Mouse (Mus musculus) CH12.LX (cell line): ENCODE measurements around the gene Calcoco2. TPM values are rescaled to one million over a fixed set of nuclear protein-coding genes. Genes with fewer than 3 reads are reported as not detected.

Experiments used
- DNase-seq: peaks from one replicate; pipeline ENCODE4 v3.0.0-alpha.2; 2013; ENCODE audit errors: extremely low read depth
- H3K27ac ChIP-seq: 2 replicates; pipeline ENCODE4 v1.5.1; 2012; ENCODE audit warnings: low read depth, mild to moderate bottlenecking, control low read depth, moderate library complexity; ENCODE audit not compliant: insufficient read depth
- H3K27me3 ChIP-seq: replicated peaks from 2 replicates; pipeline ENCODE3; 2012; ENCODE audit warnings: inconsistent platforms
- H3K36me3 ChIP-seq, 2 experiments: replicated peaks in 1 of 2; 2 replicates each; pipeline versions ENCODE3 to v1.6.1; 2012; ENCODE audit warnings: inconsistent platforms in 1 of 2, low read length in 1 of 2, mild to moderate bottlenecking in 1 of 2, mixed read lengths in 1 of 2, moderate library complexity in 1 of 2; ENCODE audit not compliant: control insufficient read depth in 1 of 2, insufficient read depth in 1 of 2
- H3K4me1 ChIP-seq, 2 experiments: 2 replicates each; pipeline ENCODE4 v1.6.1; 2012; ENCODE audit warnings: inconsistent platforms in 1 of 2, moderate library complexity in 1 of 2; ENCODE audit not compliant: insufficient read depth in 2 of 2, control insufficient read depth in 1 of 2
- H3K4me2 ChIP-seq: 2 replicates; pipeline ENCODE4 v1.6.1; 2012; ENCODE audit warnings: low read depth, mild to moderate bottlenecking, control low read depth; ENCODE audit not compliant: poor library complexity, insufficient read depth, severe bottlenecking
- H3K4me3 ChIP-seq, 3 experiments: fragments of 150-350 bp in 1 of 3; sonication (generic) in 1 of 3; replicated peaks in 1 of 3; 2 replicates each; pipeline versions ENCODE3 to v1.5.1; 2011 to 2012; ENCODE audit warnings: low read depth in 2 of 3, low read length in 2 of 3, mild to moderate bottlenecking in 2 of 3, moderate library complexity in 2 of 3, control low read depth in 1 of 3, improper control_type of control experiment in 1 of 3, inconsistent platforms in 1 of 3, mixed read lengths in 1 of 3; ENCODE audit not compliant: poor library complexity in 1 of 3
- H3K79me2 ChIP-seq: replicated peaks from 2 replicates; pipeline ENCODE4 v1.6.1; 2012; ENCODE audit warnings: mild to moderate bottlenecking, moderate library complexity; ENCODE audit not compliant: control insufficient read depth, poor library complexity, insufficient read depth, severe bottlenecking; ENCODE audit errors: extremely low read depth
- H3K9ac ChIP-seq: 2 replicates; pipeline ENCODE4 v1.6.1; 2012; ENCODE audit warnings: low read depth, mild to moderate bottlenecking, control low read depth, moderate library complexity; ENCODE audit not compliant: insufficient read depth
- H3K9me3 ChIP-seq: replicated peaks from 2 replicates; pipeline ENCODE3; 2012; ENCODE audit warnings: low read length, inconsistent platforms, mixed read lengths
- BHLHE40 ChIP-seq: IDR thresholded peaks from 2 replicates; pipeline ENCODE4 v1.6.1; 2011; ENCODE audit warnings: mild to moderate bottlenecking, low read depth, low read length, improper control_type of control experiment
- CHD2 ChIP-seq: IDR thresholded peaks from 2 replicates; pipeline ENCODE4 v1.6.1; 2011; ENCODE audit warnings: low read length, improper control_type of control experiment
- E2F4 ChIP-seq: IDR thresholded peaks from 2 replicates; pipeline ENCODE4 v1.6.1; 2011; ENCODE audit warnings: low read depth, low read length, improper control_type of control experiment; ENCODE audit not compliant: insufficient replicate concordance
- ELF1 ChIP-seq: IDR thresholded peaks from 2 replicates; pipeline ENCODE4 v1.6.1; 2014; ENCODE audit warnings: low read depth, mild to moderate bottlenecking, inconsistent platforms, low read length, improper control_type of control experiment
- EP300 ChIP-seq: IDR thresholded peaks from 2 replicates; pipeline ENCODE4 v1.6.1; 2011; ENCODE audit warnings: low read length, improper control_type of control experiment
- ETS1 ChIP-seq: conservative IDR thresholded peaks from 2 replicates; pipeline ENCODE4 v1.6.1; 2012; ENCODE audit warnings: low read depth, mild to moderate bottlenecking, inconsistent platforms, low read length, improper control_type of control experiment, moderate library complexity
- HCFC1 ChIP-seq: IDR thresholded peaks from 2 replicates; pipeline ENCODE4 v1.6.1; 2012; ENCODE audit warnings: low read depth, mild to moderate bottlenecking, inconsistent platforms, low read length, improper control_type of control experiment
- IRF4 ChIP-seq: IDR thresholded peaks from 2 replicates; pipeline ENCODE4 v1.6.1; 2014; ENCODE audit warnings: low read depth, mild to moderate bottlenecking, inconsistent platforms, low read length, improper control_type of control experiment
- JUN ChIP-seq: IDR thresholded peaks from 2 replicates; pipeline ENCODE4 v1.6.1; 2011; ENCODE audit warnings: low read depth, mild to moderate bottlenecking, low read length, improper control_type of control experiment, moderate library complexity; ENCODE audit not compliant: insufficient read depth
- JUND ChIP-seq: conservative IDR thresholded peaks from 2 replicates; pipeline ENCODE4 v1.6.1; 2011; ENCODE audit warnings: low read depth, low read length, improper control_type of control experiment
- KAT2A ChIP-seq: IDR thresholded peaks from 2 replicates; pipeline ENCODE4 v1.6.1; 2012; ENCODE audit warnings: low read length, improper control_type of control experiment, inconsistent platforms; ENCODE audit not compliant: insufficient replicate concordance
- MAZ ChIP-seq: IDR thresholded peaks from 2 replicates; pipeline ENCODE4 v1.6.1; 2012; ENCODE audit warnings: low read depth, mild to moderate bottlenecking, inconsistent platforms, low read length, improper control_type of control experiment, moderate library complexity
- MEF2A ChIP-seq: IDR thresholded peaks from 2 replicates; pipeline ENCODE4 v1.6.1; 2014; ENCODE audit warnings: low read depth, mild to moderate bottlenecking, inconsistent platforms, low read length, improper control_type of control experiment, borderline replicate concordance
- MXI1 ChIP-seq: IDR thresholded peaks from 2 replicates; pipeline ENCODE4 v1.6.1; 2011; ENCODE audit warnings: mild to moderate bottlenecking, low read depth, low read length, improper control_type of control experiment
- POLR2A ChIP-seq: IDR thresholded peaks from 2 replicates; pipeline ENCODE4 v1.6.1; 2011; ENCODE audit warnings: low read depth, mild to moderate bottlenecking, improper control_type of control experiment, low read length
- POLR2AphosphoS2 ChIP-seq: IDR thresholded peaks from 2 replicates; pipeline ENCODE4 v1.6.1; 2011; ENCODE audit warnings: low read depth, low read length, improper control_type of control experiment
- RAD21 ChIP-seq: IDR thresholded peaks from 2 replicates; pipeline ENCODE4 v1.6.1; 2011; ENCODE audit warnings: low read depth, mild to moderate bottlenecking, low read length, improper control_type of control experiment, moderate library complexity
- RCOR1 ChIP-seq: conservative IDR thresholded peaks from 2 replicates; pipeline ENCODE4 v1.6.1; 2012; ENCODE audit warnings: low read depth, mild to moderate bottlenecking, inconsistent platforms, low read length, improper control_type of control experiment
- SIN3A ChIP-seq: IDR thresholded peaks from 2 replicates; pipeline ENCODE4 v1.6.1; 2012; ENCODE audit warnings: low read length, improper control_type of control experiment, inconsistent platforms
- SMC3 ChIP-seq: IDR thresholded peaks from 2 replicates; pipeline ENCODE4 v1.6.1; 2011; ENCODE audit warnings: low read depth, low read length, improper control_type of control experiment
- TBP ChIP-seq: conservative IDR thresholded peaks from 2 replicates; pipeline ENCODE4 v1.6.1; 2011; ENCODE audit warnings: low read depth, low read length, improper control_type of control experiment
- TCF12 ChIP-seq: IDR thresholded peaks from 2 replicates; pipeline ENCODE4 v1.6.1; 2014; ENCODE audit warnings: low read depth, mild to moderate bottlenecking, inconsistent platforms, low read length, improper control_type of control experiment
- USF1 ChIP-seq: IDR thresholded peaks from 2 replicates; pipeline ENCODE4 v1.6.1; 2014; ENCODE audit warnings: low read depth, mild to moderate bottlenecking, inconsistent platforms, low read length, improper control_type of control experiment
- ZC3H11A ChIP-seq: IDR thresholded peaks from 2 replicates; pipeline ENCODE4 v1.6.1; 2012; ENCODE audit warnings: low read depth, mild to moderate bottlenecking, inconsistent platforms, low read length, improper control_type of control experiment
- ZNF384 ChIP-seq: IDR thresholded peaks from 2 replicates; pipeline ENCODE4 v1.6.1; 2012; ENCODE audit warnings: low read depth, low read length, improper control_type of control experiment, inconsistent platforms
- dilution Hi-C: fragments of 300-500 bp; cut with MboI; formaldehyde crosslinking; loops from 2 replicates; pipeline ENCODE4 v1.14.3; 2020; ENCODE audit warnings: low sequenced_read_pairs; ENCODE audit not compliant: extremely low pct_unique_long_range_greater_than_20kb, extremely low pct_ligation_motif_present
- in situ Hi-C: fragments of 300-500 bp; cut with MboI; formaldehyde crosslinking; loops from 3 replicates; pipeline ENCODE4 v1.14.3; 2019; ENCODE audit warnings: low sequenced_read_pairs, low pct_ligation_motif_present, low pct_unique_long_range_greater_than_20kb, mixed read lengths
- polyA plus RNA-seq: library from polyadenylated mRNA; unstranded; fragments of >175 nt; gene quantifications from 2 replicates; pipeline ENCODE4 v1.2.1, GENCODE M21; 2012; ENCODE audit warnings: low read depth; ENCODE audit not compliant: insufficient read length
- total RNA-seq, 2 experiments: library from RNA; depleted of rRNA; stranded (reverse); fragments of 300-350 nt in 1 of 2; fragments of >200 nt in 1 of 2; gene quantifications; 2 replicates each; pipeline ENCODE4 v1.2.3; 2012 to 2014

The Calcoco2 gene
- total and polyA plus RNA-seq, 3 experiments = not detected

GRCm38 (mm10) chr11:96058309-96058708 lies 53.5 kb downstream of the Calcoco2 start:
- dilution Hi-C loops (no loop called here), in situ Hi-C loops (no loop called here)
- no peaks in the 10 kb centered on the region for H3K9me3 ChIP-seq
- no peak overlapping the region for H3K4me3 ChIP-seq
- H3K36me3 ChIP-seq = peaks cover 52 to 86% of the 10 kb centered on the region in 2 experiments
- H3K4me1 ChIP-seq = peaks cover 13 to 70% of the 10 kb centered on the region in 2 experiments
- H3K4me2 ChIP-seq = peak overlapping the region; percentile 35
- no peaks in the 10 kb centered on the region for H3K27me3 ChIP-seq
- peak; percentile 86 for DNase-seq
- H3K27ac ChIP-seq = peak overlapping the region; percentile 93
- TF ChIP-seq ETS1 (peak; percentile 53), ZC3H11A (no peak), SIN3A (peak; percentile 85), JUND (peak; percentile 89), TCF12 (peak; percentile 67), ELF1 (peak; percentile 34; the same call in 1 of the 2 replicates), MXI1 (peak; percentile 57; the same call in 1 of the 2 replicates), E2F4 (no peak), TBP (0 out of 2 replicates have a peak, but pooled peaks have one; percentile 29), MAZ (0 out of 2 replicates have a peak, but pooled peaks have one; percentile 34), CHD2 (no peak), JUN (peak; percentile 82), HCFC1 (no peak; the same call in 1 of the 2 replicates), RAD21 (no peak), SMC3 (no peak), IRF4 (peak; percentile 98), POLR2AphosphoS2 (no peak), EP300 (peak; percentile 96), USF1 (no peak), ZNF384 (no peak), MEF2A (0 out of 2 replicates have a peak, but pooled peaks have one; percentile 61), BHLHE40 (peak; percentile 41; the same call in 1 of the 2 replicates), RCOR1 (0 out of 2 replicates have a peak, but pooled peaks have one; percentile 77), POLR2A (no peak; the same call in 1 of the 2 replicates), KAT2A (no peak)
- 0 out of 2 replicates have a peak overlapping the region, but pooled peaks have one; percentile 57 for H3K9ac ChIP-seq
- H3K79me2 ChIP-seq = peaks cover 76% of the 10 kb centered on the region
